16 mouse cellular contexts compared by ENCODE assay signal in genomic region chr10:80951761-80952390, GRCm38 (mm10).
"Had no signal": no experiment of that assay in that cellular context is flagged by ENCODE, and none has a peak within 500 bp of the region (broad histone marks: within the 10 kb centered on the region; RNA-seq: fewer than 3 reads in every experiment).

No protein-coding gene starts in this region.

- H3K4me2 ChIP-seq: liver, embryonic 13.5 days; stomach, embryonic 15.5 days had no signal

- DNase-seq: kidney, adult 2 months; kidney, postnatal 10 days; kidney, postnatal 36 days; layer of hippocampus, postnatal 36 days; liver, embryonic 13.5 days; lung, adult 2 months; midbrain, embryonic 14.5 days; right cerebral cortex, adult 18-20 months; right cerebral cortex, postnatal 25 days; spleen, adult 18-20 months; thymus, adult 2 months; thymus, postnatal 14 days; thymus, postnatal 4 days had no signal

- H3K4me3 ChIP-seq: left cerebral cortex, adult 2 months; liver, embryonic 13.5 days; stomach, embryonic 15.5 days had no signal

- H3K27me3 ChIP-seq: stomach, embryonic 15.5 days had no signal

- H3K36me3 ChIP-seq: liver, embryonic 13.5 days; stomach, embryonic 15.5 days had no signal

- H3K9ac ChIP-seq: liver, embryonic 13.5 days; stomach, embryonic 15.5 days had no signal

- H3K9me3 ChIP-seq: liver, embryonic 13.5 days; stomach, embryonic 15.5 days had no signal

- H3K27ac ChIP-seq: left cerebral cortex, adult 2 months; liver, embryonic 13.5 days; macrophage; stomach, embryonic 15.5 days had no signal
